Mouse (Mus musculus): ENCODE data around the gene Gm10273. TPM values are rescaled to one million over a fixed set of nuclear protein-coding genes. Genes with fewer than 3 reads are reported as not detected.
A peak's percentile ranks its signal among the peaks of the same experiment; 100 is the strongest.
"Not testable (repeated sequence)": the region's sequence is repeated elsewhere in the genome, so short reads cannot be mapped to it uniquely, and the experiment has no call there.

Gene Gm10273
- 15.8 and 18.4 TPM in 2 replicates for polyA plus RNA-seq (2012; rRNA removed)

- H3K4me3 ChIP-seq (ENCODE audit: insufficient read depth, low read length): not testable (repeated sequence)
Measured at GRCm38 (mm10) chr10:59395461-59395860, at the start of gene Gm10273. Gene Gm10273, plus strand, starts transcription at chr10:59395632.

GRCm38 (mm10) chr10:59346560-59346959 is 48.9 kb upstream of the Gm10273 start:
- no peak overlapping the region for H3K27ac ChIP-seq (ENCODE audit: insufficient read depth, low read length)
- no peak overlapping the region for H3K4me3 ChIP-seq (ENCODE audit: insufficient read depth, low read length)
- H3K4me1 ChIP-seq (ENCODE audit: control insufficient read depth, insufficient read depth, low read length): no peaks in the 10 kb centered on the region
- TF ChIP-seq POLR2A (IDR thresholded peaks at IDR 0.05; ENCODE audit: extremely low read depth, insufficient read depth, low read length) (no peak), CTCF (IDR thresholded peaks at IDR 0.05; ENCODE audit: extremely low read depth, insufficient read depth, low read length) (no peak)

More at GRCm38 (mm10) chr10:59395461-59395860, at the start of gene Gm10273:
- H3K4me1 ChIP-seq (ENCODE audit: control insufficient read depth, insufficient read depth, low read length); H3K27ac ChIP-seq (ENCODE audit: insufficient read depth, low read length): not testable (repeated sequence)

- Histone ChIP-seq H3K4me3 (ENCODE audit: insufficient read depth, low read length) (no peak overlapping the region), H3K27ac (ENCODE audit: insufficient read depth, low read length) (no peak overlapping the region), H3K4me1 (ENCODE audit: control insufficient read depth, insufficient read depth, low read length) (no peaks in the 10 kb centered on the region; the same call in 1 of the 2 replicates)
- TF ChIP-seq POLR2A (IDR thresholded peaks at IDR 0.05; ENCODE audit: extremely low read depth, insufficient read depth, low read length): no peak
- TF ChIP-seq CTCF (IDR thresholded peaks at IDR 0.05; ENCODE audit: extremely low read depth, insufficient read depth, low read length): no peak
Measured at GRCm38 (mm10) chr10:59348200-59348599, 47.2 kb upstream of the Gm10273 start.

- no peaks in the 10 kb centered on the region; the same call in 1 of the 2 replicates for H3K4me1 ChIP-seq (ENCODE audit: control insufficient read depth, insufficient read depth, low read length)
- no peak overlapping the region for H3K27ac ChIP-seq (ENCODE audit: insufficient read depth, low read length)
Measured at GRCm38 (mm10) chr10:59349536-59349935, 45.9 kb upstream of the Gm10273 start.

GRCm38 (mm10) chr10:59353065-59353464 is 42.4 kb upstream of the Gm10273 start:
- TF ChIP-seq POLR2A (IDR thresholded peaks at IDR 0.05; ENCODE audit: extremely low read depth, insufficient read depth, low read length): no peak
- TF ChIP-seq CTCF (IDR thresholded peaks at IDR 0.05; ENCODE audit: extremely low read depth, insufficient read depth, low read length): no peak
- Histone ChIP-seq H3K4me3 (ENCODE audit: insufficient read depth, low read length) (no peak overlapping the region), H3K4me1 (ENCODE audit: control insufficient read depth, insufficient read depth, low read length) (no peaks in the 10 kb centered on the region; the same call in 1 of the 2 replicates), H3K27ac (ENCODE audit: insufficient read depth, low read length) (no peak overlapping the region)

More at GRCm38 (mm10) chr10:59349536-59349935, 45.9 kb upstream of the Gm10273 start:
- TF ChIP-seq POLR2A (IDR thresholded peaks at IDR 0.05; ENCODE audit: extremely low read depth, insufficient read depth, low read length): no peak
- no peak for TF ChIP-seq CTCF (IDR thresholded peaks at IDR 0.05; ENCODE audit: extremely low read depth, insufficient read depth, low read length)
- H3K4me3 ChIP-seq (ENCODE audit: insufficient read depth, low read length): no peak overlapping the region

- no peaks in the 10 kb centered on the region; the same call in 1 of the 2 replicates for H3K4me1 ChIP-seq (ENCODE audit: control insufficient read depth, insufficient read depth, low read length)
- H3K27ac ChIP-seq (ENCODE audit: insufficient read depth, low read length): no peak overlapping the region
- H3K4me3 ChIP-seq (ENCODE audit: insufficient read depth, low read length): no peak overlapping the region
- TF ChIP-seq CTCF (IDR thresholded peaks at IDR 0.05; ENCODE audit: extremely low read depth, insufficient read depth, low read length) (no peak), POLR2A (IDR thresholded peaks at IDR 0.05; ENCODE audit: extremely low read depth, insufficient read depth, low read length) (no peak)
Measured at GRCm38 (mm10) chr10:59354120-59354519, 41.3 kb upstream of the Gm10273 start.

- H3K27ac ChIP-seq (ENCODE audit: insufficient read depth, low read length): no peak overlapping the region
- no peak for TF ChIP-seq POLR2A (IDR thresholded peaks at IDR 0.05; ENCODE audit: extremely low read depth, insufficient read depth, low read length)
- TF ChIP-seq CTCF (IDR thresholded peaks at IDR 0.05; ENCODE audit: extremely low read depth, insufficient read depth, low read length): no peak
- no peak overlapping the region for H3K4me3 ChIP-seq (ENCODE audit: insufficient read depth, low read length)
- no peaks in the 10 kb centered on the region; the same call in 1 of the 2 replicates for H3K4me1 ChIP-seq (ENCODE audit: control insufficient read depth, insufficient read depth, low read length)
Measured at GRCm38 (mm10) chr10:59355020-59355419, 40.4 kb upstream of the Gm10273 start.

GRCm38 (mm10) chr10:59358744-59359143 is 36.7 kb upstream of the Gm10273 start:
- Histone ChIP-seq H3K27ac (ENCODE audit: insufficient read depth, low read length) (no peak overlapping the region), H3K4me3 (ENCODE audit: insufficient read depth, low read length) (no peak overlapping the region), H3K4me1 (ENCODE audit: control insufficient read depth, insufficient read depth, low read length) (no peaks in the 10 kb centered on the region)
- TF ChIP-seq POLR2A (IDR thresholded peaks at IDR 0.05; ENCODE audit: extremely low read depth, insufficient read depth, low read length) (no peak), CTCF (IDR thresholded peaks at IDR 0.05; ENCODE audit: extremely low read depth, insufficient read depth, low read length) (0 out of 2 replicates have a peak, but pooled peaks have one; percentile 14)

GRCm38 (mm10) chr10:59363208-59363607 is 32.2 kb upstream of the Gm10273 start:
- no peak for TF ChIP-seq POLR2A (IDR thresholded peaks at IDR 0.05; ENCODE audit: extremely low read depth, insufficient read depth, low read length)
- no peak for TF ChIP-seq CTCF (IDR thresholded peaks at IDR 0.05; ENCODE audit: extremely low read depth, insufficient read depth, low read length)
- no peak overlapping the region for H3K27ac ChIP-seq (ENCODE audit: insufficient read depth, low read length)
- no peak overlapping the region for H3K4me3 ChIP-seq (ENCODE audit: insufficient read depth, low read length)
- H3K4me1 ChIP-seq (ENCODE audit: control insufficient read depth, insufficient read depth, low read length): no peaks in the 10 kb centered on the region

GRCm38 (mm10) chr10:59364551-59364950 is 30.9 kb upstream of the Gm10273 start:
- H3K4me1 ChIP-seq (ENCODE audit: control insufficient read depth, insufficient read depth, low read length): no peaks in the 10 kb centered on the region
- H3K27ac ChIP-seq (ENCODE audit: insufficient read depth, low read length): no peak overlapping the region
- TF ChIP-seq POLR2A (IDR thresholded peaks at IDR 0.05; ENCODE audit: extremely low read depth, insufficient read depth, low read length) (no peak), CTCF (IDR thresholded peaks at IDR 0.05; ENCODE audit: extremely low read depth, insufficient read depth, low read length) (no peak)
- H3K4me3 ChIP-seq (ENCODE audit: insufficient read depth, low read length): no peak overlapping the region

Measured in cortical plate, adult 2 months (tissue).